Mouse (Mus musculus): ENCODE data around the gene Narfl. TPM values are rescaled to one million over a fixed set of nuclear protein-coding genes. Genes with fewer than 3 reads are reported as not detected.

Gene Narfl
- total RNA-seq, 1 experiment, result 27.0 TPM

GRCm38 (mm10) chr17:25808028-25808427, 34.5 kb downstream of the Narfl start:
- Histone ChIP-seq H3K9me3 (ENCODE audit: control insufficient read depth, insufficient read depth, low read depth, low read length) (no peaks in the 10 kb centered on the region), H3K4me1 (ENCODE audit: control insufficient read depth in 2 of 2, insufficient read depth in 2 of 2, low read length in 2 of 2, poor library complexity in 1 of 2) (peaks cover 0 to 8% of the 10 kb centered on the region in 2 experiments; a peak in 2 of 4 replicates), H3K9ac (ENCODE audit: insufficient read depth, low read depth, low read length, poor library complexity, severe bottlenecking) (no peak overlapping the region), H3K4me3 (ENCODE audit: insufficient read depth in 1 of 2, low read depth in 1 of 2, low read length in 2 of 2, poor library complexity in 1 of 2, severe bottlenecking in 1 of 2) (peak overlapping the region; percentile 68 to 76; a peak in 2 of 4 replicates), H3K27ac (ENCODE audit: insufficient read depth, low read depth, low read length, poor library complexity, severe bottlenecking) (no peak overlapping the region), H3K36me3 (ENCODE audit: control insufficient read depth, insufficient read depth, low read length, poor library complexity, severe bottlenecking) (no peaks in the 10 kb centered on the region)
- TF ChIP-seq ZC3H11A (IDR thresholded peaks at IDR 0.05; ENCODE audit: borderline replicate concordance, low read depth, low read length), result no peak
- no peak for TF ChIP-seq CHD2 (IDR thresholded peaks at IDR 0.05; ENCODE audit: low read depth, low read length)
- TF ChIP-seq ZNF384 (IDR thresholded peaks at IDR 0.05; ENCODE audit: low read depth, low read length), result no peak
- no peak for TF ChIP-seq HCFC1 (IDR thresholded peaks at IDR 0.05; ENCODE audit: borderline replicate concordance, insufficient read depth, low read length)
- no peak for TF ChIP-seq MAFK (IDR thresholded peaks at IDR 0.05; ENCODE audit: insufficient read depth, low read depth, low read length)
- DNase-seq (ENCODE audit: low read depth, low spot score), result no peak
- in situ Hi-C loops (cut with MboI; ENCODE audit: low sequenced_read_pairs in 2 of 2, unreplicated experiment in 2 of 2), result no loop called here

GRCm38 (mm10) chr17:25808789-25809605, 35.4 kb downstream of the Narfl start, which contains the start of gene Fbxl16:
Gene Fbxl16 (plus strand): TSS chr17:25809085.
- Histone ChIP-seq H3K36me3 (ENCODE audit: control insufficient read depth, insufficient read depth, low read length, poor library complexity, severe bottlenecking) (no peaks in the 10 kb centered on the region), H3K9ac (ENCODE audit: insufficient read depth, low read depth, low read length, poor library complexity, severe bottlenecking) (peak within 1 kb of the TSS; percentile 69), H3K9me3 (ENCODE audit: control insufficient read depth, insufficient read depth, low read depth, low read length) (no peaks in the 10 kb centered on the region), H3K4me3 (ENCODE audit: insufficient read depth in 1 of 2, low read depth in 1 of 2, low read length in 2 of 2, poor library complexity in 1 of 2, severe bottlenecking in 1 of 2) (peak within 1 kb of the TSS; percentile 68 to 76), H3K27ac (ENCODE audit: insufficient read depth, low read depth, low read length, poor library complexity, severe bottlenecking) (no peak within 1 kb of the TSS), H3K4me1 (ENCODE audit: control insufficient read depth in 2 of 2, insufficient read depth in 2 of 2, low read length in 2 of 2, poor library complexity in 1 of 2) (peaks cover 0 to 5% of the 10 kb centered on the region in 2 experiments; a peak in 2 of 4 replicates)
- in situ Hi-C loops (cut with MboI; ENCODE audit: low sequenced_read_pairs in 2 of 2, unreplicated experiment in 2 of 2), result no loop called here
- TF ChIP-seq MAFK (IDR thresholded peaks at IDR 0.05; ENCODE audit: insufficient read depth, low read depth, low read length) (no peak), ZNF384 (IDR thresholded peaks at IDR 0.05; ENCODE audit: low read depth, low read length) (no peak), HCFC1 (IDR thresholded peaks at IDR 0.05; ENCODE audit: borderline replicate concordance, insufficient read depth, low read length) (no peak), CHD2 (IDR thresholded peaks at IDR 0.05; ENCODE audit: low read depth, low read length) (no peak), ZC3H11A (IDR thresholded peaks at IDR 0.05; ENCODE audit: borderline replicate concordance, low read depth, low read length) (no peak)
- DNase-seq (ENCODE audit: low read depth, low spot score), result no peak

GRCm38 (mm10) chr17:25809606-25810340, 36.2 kb downstream of the Narfl start:
- peaks cover 0 to 5% of the 10 kb centered on the region in 2 experiments; a peak in 2 of 4 replicates for H3K4me1 ChIP-seq (ENCODE audit: control insufficient read depth in 2 of 2, insufficient read depth in 2 of 2, low read length in 2 of 2, poor library complexity in 1 of 2)
- H3K9ac ChIP-seq (ENCODE audit: insufficient read depth, low read depth, low read length, poor library complexity, severe bottlenecking), result peak overlapping the region; percentile 69
- no peak overlapping the region for H3K27ac ChIP-seq (ENCODE audit: insufficient read depth, low read depth, low read length, poor library complexity, severe bottlenecking)
- TF ChIP-seq ZNF384 (IDR thresholded peaks at IDR 0.05; ENCODE audit: low read depth, low read length) (no peak), CHD2 (IDR thresholded peaks at IDR 0.05; ENCODE audit: low read depth, low read length) (no peak), ZC3H11A (IDR thresholded peaks at IDR 0.05; ENCODE audit: borderline replicate concordance, low read depth, low read length) (no peak), HCFC1 (IDR thresholded peaks at IDR 0.05; ENCODE audit: borderline replicate concordance, insufficient read depth, low read length) (no peak), MAFK (IDR thresholded peaks at IDR 0.05; ENCODE audit: insufficient read depth, low read depth, low read length) (no peak)
- H3K36me3 ChIP-seq (ENCODE audit: control insufficient read depth, insufficient read depth, low read length, poor library complexity, severe bottlenecking), result no peaks in the 10 kb centered on the region
- in situ Hi-C loops (cut with MboI; ENCODE audit: low sequenced_read_pairs in 2 of 2, unreplicated experiment in 2 of 2), result no loop called here
- no peaks in the 10 kb centered on the region for H3K9me3 ChIP-seq (ENCODE audit: control insufficient read depth, insufficient read depth, low read depth, low read length)
- no peak for DNase-seq (ENCODE audit: low read depth, low spot score)
- peak overlapping the region; percentile 68 to 76 for H3K4me3 ChIP-seq (ENCODE audit: insufficient read depth in 1 of 2, low read depth in 1 of 2, low read length in 2 of 2, poor library complexity in 1 of 2, severe bottlenecking in 1 of 2)

- Histone ChIP-seq H3K36me3 (ENCODE audit: control insufficient read depth, insufficient read depth, low read length, poor library complexity, severe bottlenecking) (no peaks in the 10 kb centered on the region), H3K9ac (ENCODE audit: insufficient read depth, low read depth, low read length, poor library complexity, severe bottlenecking) (no peak overlapping the region), H3K4me3 (ENCODE audit: insufficient read depth in 1 of 2, low read depth in 1 of 2, low read length in 2 of 2, poor library complexity in 1 of 2, severe bottlenecking in 1 of 2) (no peak overlapping the region), H3K4me1 (ENCODE audit: control insufficient read depth in 2 of 2, insufficient read depth in 2 of 2, low read length in 2 of 2, poor library complexity in 1 of 2) (peaks cover 0 to 5% of the 10 kb centered on the region in 2 experiments; a peak in 2 of 4 replicates), H3K27ac (ENCODE audit: insufficient read depth, low read depth, low read length, poor library complexity, severe bottlenecking) (no peak overlapping the region), H3K9me3 (ENCODE audit: control insufficient read depth, insufficient read depth, low read depth, low read length) (no peaks in the 10 kb centered on the region)
- TF ChIP-seq MAFK (IDR thresholded peaks at IDR 0.05; ENCODE audit: insufficient read depth, low read depth, low read length), result no peak
- no peak for TF ChIP-seq ZC3H11A (IDR thresholded peaks at IDR 0.05; ENCODE audit: borderline replicate concordance, low read depth, low read length)
- no peak for TF ChIP-seq CHD2 (IDR thresholded peaks at IDR 0.05; ENCODE audit: low read depth, low read length)
- TF ChIP-seq ZNF384 (IDR thresholded peaks at IDR 0.05; ENCODE audit: low read depth, low read length), result no peak
- no peak for TF ChIP-seq HCFC1 (IDR thresholded peaks at IDR 0.05; ENCODE audit: borderline replicate concordance, insufficient read depth, low read length)
- in situ Hi-C loops (cut with MboI; ENCODE audit: low sequenced_read_pairs in 2 of 2, unreplicated experiment in 2 of 2), result no loop called here
- DNase-seq (ENCODE audit: low read depth, low spot score), result no peak
Measured at GRCm38 (mm10) chr17:25810890-25811289, 37.3 kb downstream of the Narfl start.

Data from ES-E14 (cell line).